Mouse (Mus musculus) testis, adult 2 months (tissue): ENCODE data around the gene Papss2. TPM values are rescaled to one million over a fixed set of nuclear protein-coding genes. Genes with fewer than 3 reads are reported as not detected.
"Not testable (repeated sequence)": the region's sequence is repeated elsewhere in the genome, so short reads cannot be mapped to it uniquely, and the experiment has no call there.

Experiments
- H3K27ac ChIP-seq: fragments of 200-500 bp; 2 replicates; pipeline ENCODE4 v1.5.1; 2012; ENCODE audit warnings: low read depth, low read length; ENCODE audit not compliant: control insufficient read depth, insufficient read depth
- H3K27me3 ChIP-seq: fragments of 200-500 bp; 2 replicates; pipeline ENCODE4 v1.6.1; 2012; ENCODE audit warnings: mild to moderate bottlenecking, low read length, moderate library complexity; ENCODE audit not compliant: control insufficient read depth, insufficient read depth
- H3K36me3 ChIP-seq: fragments of 200-500 bp; 2 replicates; pipeline ENCODE4 v1.6.1; 2012; ENCODE audit warnings: mild to moderate bottlenecking, low read length; ENCODE audit not compliant: control insufficient read depth, insufficient read depth
- H3K4me1 ChIP-seq: fragments of 200-500 bp; 2 replicates; pipeline ENCODE4 v1.6.1; 2012; ENCODE audit warnings: low read length; ENCODE audit not compliant: control insufficient read depth, insufficient read depth
- H3K4me3 ChIP-seq: fragments of 200-500 bp; 2 replicates; pipeline ENCODE4 v1.5.1; 2012; ENCODE audit warnings: low read depth, mild to moderate bottlenecking, low read length, moderate library complexity, mixed read lengths; ENCODE audit not compliant: control insufficient read depth
- CTCF ChIP-seq: fragments of 200-500 bp; IDR thresholded peaks from 2 replicates; pipeline ENCODE4 v1.5.1; 2012; ENCODE audit warnings: low read depth, mild to moderate bottlenecking, inconsistent platforms, low read length, moderate library complexity; ENCODE audit not compliant: control insufficient read depth, insufficient read depth, insufficient replicate concordance
- POLR2A ChIP-seq: fragments of 200-500 bp; IDR thresholded peaks from 2 replicates; pipeline ENCODE4 v1.6.1; 2012; ENCODE audit warnings: low read depth, mild to moderate bottlenecking, inconsistent platforms, low read length, moderate library complexity; ENCODE audit not compliant: control insufficient read depth
- polyA plus RNA-seq: library from polyadenylated mRNA; depleted of rRNA; stranded (reverse); fragments of >200 nt; gene quantifications from 2 replicates; pipeline ENCODE4 v1.2.3, GENCODE M21; 2012

Papss2 gene
- polyA plus RNA-seq, 1 experiment = 1.7 TPM

DNA sequence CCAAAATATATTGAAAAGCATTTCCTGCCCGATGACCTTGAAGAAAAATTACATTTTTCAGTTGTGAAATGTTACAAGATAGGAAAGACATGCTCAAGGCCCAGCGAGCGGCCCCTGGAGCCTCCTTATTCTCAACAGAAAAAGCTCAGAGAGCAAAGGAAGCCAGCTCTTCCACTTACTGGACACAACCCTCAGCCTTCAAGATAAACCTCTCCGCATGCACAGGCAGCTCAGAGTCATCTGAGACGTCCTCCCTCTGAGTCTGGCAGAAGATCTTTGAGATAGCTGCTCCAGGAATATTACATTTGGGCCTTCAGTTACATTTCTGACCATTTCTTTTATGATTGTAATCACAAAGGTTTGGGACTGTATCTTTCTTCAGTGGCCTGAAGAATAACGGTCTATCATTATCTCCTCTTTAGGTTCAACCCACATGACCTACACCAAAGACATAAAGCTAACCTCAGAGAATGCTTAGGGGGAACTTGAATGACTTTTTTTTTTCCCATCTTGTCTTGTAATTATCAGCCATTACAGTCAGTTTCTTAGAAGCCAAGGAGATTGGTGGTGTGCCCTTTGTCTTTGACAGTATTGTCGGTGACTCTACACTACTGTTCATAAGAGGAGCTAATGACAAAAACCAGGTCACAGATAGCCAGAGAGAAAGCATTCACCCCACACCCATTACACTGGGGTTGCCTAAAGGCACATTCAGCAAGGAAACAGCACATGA is 58.2 kb downstream of the Papss2 start:
- Histone ChIP-seq H3K4me3 (no peak overlapping the region), H3K4me1 (peaks cover 2% of the 10 kb centered on the region; the same call in 1 of the 2 replicates), H3K27ac (no peak overlapping the region; the same call in 1 of the 2 replicates), H3K27me3 (no peaks in the 10 kb centered on the region), H3K36me3 (no peaks in the 10 kb centered on the region)
- TF ChIP-seq POLR2A (no peak), CTCF (no peak)

GRCm38 (mm10) chr19:32659346-32659745 is 63.8 kb downstream of the Papss2 start:
- no peak overlapping the region for H3K27ac ChIP-seq
- TF ChIP-seq CTCF (no peak), POLR2A (no peak)
- H3K27me3 ChIP-seq = no peaks in the 10 kb centered on the region
- H3K4me3 ChIP-seq = no peak overlapping the region
- H3K4me1 ChIP-seq = peaks cover 1% of the 10 kb centered on the region; the same call in 1 of the 2 replicates
- H3K36me3 ChIP-seq = no peaks in the 10 kb centered on the region

- H3K27me3 ChIP-seq = no peaks in the 10 kb centered on the region
- no peak overlapping the region for H3K27ac ChIP-seq
- H3K4me1 ChIP-seq = no peaks in the 10 kb centered on the region
- no peaks in the 10 kb centered on the region for H3K36me3 ChIP-seq
- TF ChIP-seq POLR2A (no peak), CTCF (no peak)
- no peak overlapping the region for H3K4me3 ChIP-seq
Observed at GRCm38 (mm10) chr19:32662936-32663335, 67.3 kb downstream of the Papss2 start.

GRCm38 (mm10) chr19:32665243-32665642 is 69.7 kb downstream of the Papss2 start:
- Histone ChIP-seq H3K4me1 (no peaks in the 10 kb centered on the region), H3K36me3 (no peaks in the 10 kb centered on the region), H3K4me3 (no peak overlapping the region), H3K27me3 (no peaks in the 10 kb centered on the region), H3K27ac (no peak overlapping the region)
- TF ChIP-seq POLR2A (no peak), CTCF (no peak)

DNA sequence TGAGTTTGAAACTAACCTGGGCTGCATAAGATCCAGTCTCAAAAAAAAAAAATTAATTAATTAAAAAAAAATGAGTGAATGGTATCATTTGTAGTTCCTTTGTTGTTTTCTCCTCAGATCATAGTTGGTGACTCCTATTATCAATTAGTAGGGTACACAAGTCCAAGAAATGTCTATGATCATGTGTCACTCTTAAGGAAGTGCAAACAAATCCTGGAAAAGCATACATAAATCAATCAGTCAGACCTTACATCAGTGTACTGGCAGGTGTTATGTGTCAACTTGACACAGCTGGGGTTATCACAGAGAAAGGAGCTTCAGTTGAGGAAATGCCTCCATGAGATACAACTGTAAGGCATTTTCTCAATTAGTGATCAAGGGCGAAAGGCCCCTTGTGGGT is 72.2 kb downstream of the Papss2 start:
- H3K27ac ChIP-seq, H3K4me1 ChIP-seq, H3K27me3 ChIP-seq, H3K36me3 ChIP-seq, H3K4me3 ChIP-seq: not testable (repeated sequence)

DNA sequence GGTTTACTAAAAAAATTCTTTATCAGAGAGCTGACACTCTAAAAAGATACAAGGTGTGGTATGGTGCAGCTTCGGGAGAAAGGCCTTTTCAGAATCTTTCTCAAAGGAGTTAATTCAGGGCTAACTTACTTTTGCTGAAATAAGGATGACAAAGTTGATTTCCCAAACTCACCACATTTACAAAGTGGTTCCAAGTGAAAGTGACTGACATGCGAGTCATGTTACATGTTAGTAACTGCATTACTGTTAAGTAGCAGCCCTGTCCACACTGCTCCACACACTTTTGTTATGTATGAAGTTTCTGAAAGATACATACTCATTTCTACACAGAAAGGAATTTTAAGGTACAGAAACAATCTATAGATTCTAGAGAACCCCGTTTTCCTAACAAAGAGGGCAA is 80.2 kb downstream of the Papss2 start:
- Histone ChIP-seq H3K4me3 (no peak overlapping the region), H3K36me3 (no peaks in the 10 kb centered on the region), H3K4me1 (no peaks in the 10 kb centered on the region), H3K27ac (no peak overlapping the region), H3K27me3 (no peaks in the 10 kb centered on the region)
- TF ChIP-seq POLR2A = no peak
- TF ChIP-seq CTCF = no peak

DNA sequence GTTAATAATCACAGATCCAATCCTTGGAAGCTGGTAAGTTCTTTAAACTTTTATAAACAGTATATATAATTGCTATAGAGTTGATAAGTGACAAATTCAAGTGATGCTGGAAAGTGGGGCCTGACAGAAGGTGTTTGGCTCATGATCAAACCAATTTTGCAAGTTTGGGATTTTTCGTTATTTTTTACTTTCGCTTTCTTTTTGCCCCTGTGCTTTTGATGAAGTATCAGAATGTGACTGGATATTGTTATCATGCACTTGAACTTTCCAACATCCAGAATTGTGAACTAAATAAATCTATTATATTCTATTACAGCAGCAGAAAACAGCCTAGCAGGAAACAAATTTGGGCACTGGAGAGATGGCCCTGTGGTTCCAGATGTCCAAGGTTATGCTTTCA is 85.3 kb downstream of the Papss2 start:
- Histone ChIP-seq H3K4me1 (no peaks in the 10 kb centered on the region), H3K4me3 (no peak overlapping the region), H3K27ac (no peak overlapping the region), H3K36me3 (no peaks in the 10 kb centered on the region), H3K27me3 (no peaks in the 10 kb centered on the region)
- TF ChIP-seq CTCF (no peak), POLR2A (no peak)

DNA sequence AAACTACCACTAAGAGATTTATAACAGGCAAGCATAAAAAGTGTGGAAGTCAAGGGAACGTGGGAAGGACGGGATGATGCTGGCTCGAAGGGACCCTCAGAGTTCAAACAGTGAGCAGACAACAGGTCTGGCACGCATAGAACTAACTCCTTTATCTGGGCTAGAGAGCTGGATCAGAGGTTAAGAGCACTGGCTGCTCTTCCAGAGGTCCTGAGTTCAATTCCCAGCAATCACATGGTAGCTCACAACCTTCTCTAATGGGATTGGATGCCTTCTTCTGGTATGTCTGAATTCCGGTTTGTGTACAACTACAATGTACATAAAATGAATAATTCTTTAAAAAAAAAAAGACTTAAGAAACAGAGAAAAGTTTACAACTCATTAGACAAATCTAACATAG is 87.5 kb downstream of the Papss2 start:
- no peak for TF ChIP-seq CTCF
- TF ChIP-seq POLR2A = no peak
- H3K36me3 ChIP-seq = no peaks in the 10 kb centered on the region
- no peaks in the 10 kb centered on the region for H3K4me1 ChIP-seq
- no peaks in the 10 kb centered on the region for H3K27me3 ChIP-seq
- no peak overlapping the region for H3K4me3 ChIP-seq
- H3K27ac ChIP-seq = no peak overlapping the region
